Mouse (Mus musculus) intestine, postnatal 0 days (tissue): Measurements from ENCODE around the gene Slc38a4. TPM values are rescaled to one million over a fixed set of nuclear protein-coding genes. Genes with fewer than 3 reads are reported as not detected.
A peak's percentile ranks its signal among the peaks of the same experiment; 100 is the strongest.

Experiments
- ATAC-seq: fragments of 200-750 bp; cut with Nextera tagmentation; 2 replicates; pipeline ENCODE4 v1.8.0; 2017; ENCODE audit warnings: mild to moderate bottlenecking, moderate TSS enrichment, moderate library complexity
- H3K27ac ChIP-seq: fragments of 300-500 bp; sonication (generic); 2 replicates; pipeline ENCODE4 v1.5.1; 2014; ENCODE audit warnings: mild to moderate bottlenecking, low read depth, low read length, moderate library complexity
- H3K27me3 ChIP-seq: fragments of 300-500 bp; sonication (generic); replicated peaks from 2 replicates; pipeline ENCODE4 v1.6.1; 2014; ENCODE audit warnings: low read length, mixed read lengths; ENCODE audit not compliant: control insufficient read depth, insufficient read depth
- H3K36me3 ChIP-seq: fragments of 300-500 bp; sonication (generic); 2 replicates; pipeline ENCODE4 v1.6.1; 2014; ENCODE audit warnings: mild to moderate bottlenecking, moderate library complexity; ENCODE audit not compliant: control insufficient read depth, insufficient read depth
- H3K4me1 ChIP-seq: fragments of 300-500 bp; sonication (generic); replicated peaks from 2 replicates; pipeline ENCODE4 v1.6.1; 2014; ENCODE audit warnings: antibody characterized with exemption, low read length, mixed read lengths; ENCODE audit not compliant: control insufficient read depth, insufficient read depth
- H3K4me2 ChIP-seq: fragments of 300-500 bp; sonication (generic); replicated peaks from 2 replicates; pipeline ENCODE4 v1.6.1; 2014; ENCODE audit warnings: low read depth, mild to moderate bottlenecking, moderate library complexity
- H3K4me3 ChIP-seq: fragments of 300-500 bp; sonication (generic); 2 replicates; pipeline ENCODE4 v1.5.1; 2014; ENCODE audit warnings: low read depth, low read length
- H3K9ac ChIP-seq: fragments of 300-500 bp; sonication (generic); 2 replicates; pipeline ENCODE4 v1.6.1; 2014; ENCODE audit warnings: mild to moderate bottlenecking, low read depth, low read length
- H3K9me3 ChIP-seq: fragments of 300-500 bp; sonication (generic); 2 replicates; pipeline ENCODE4 v1.6.1; 2016; ENCODE audit warnings: mixed run types; ENCODE audit not compliant: control insufficient read depth
- CTCF ChIP-seq: sonication (generic); IDR thresholded peaks from 2 replicates; pipeline ENCODE4 v1.5.1; 2016; ENCODE audit warnings: low read depth, mild to moderate bottlenecking, control low read depth, antibody characterized with exemption, moderate library complexity
- WGBS: fragments of 180-500 bp; shearing (Covaris S2); extraction: QIAGEN DNeasy Blood & Tissue Kit; methylation state at CpG from one replicate; pipeline ENCODE4 v1.1.7; 2014; 5-methylcytosine and 5-hydroxymethylcytosine counted together
- polyA plus RNA-seq: library from polyadenylated mRNA; unstranded; fragments of >200 nt; fragmentation: Nextera tagmentation; extraction: Ambion mirVana; gene quantifications from 2 replicates; pipeline ENCODE4 v1.2.1, GENCODE M21; 2015

The Slc38a4 gene
- polyA plus RNA-seq, 1 experiment from 2014 or later: 11.4 TPM

DNA sequence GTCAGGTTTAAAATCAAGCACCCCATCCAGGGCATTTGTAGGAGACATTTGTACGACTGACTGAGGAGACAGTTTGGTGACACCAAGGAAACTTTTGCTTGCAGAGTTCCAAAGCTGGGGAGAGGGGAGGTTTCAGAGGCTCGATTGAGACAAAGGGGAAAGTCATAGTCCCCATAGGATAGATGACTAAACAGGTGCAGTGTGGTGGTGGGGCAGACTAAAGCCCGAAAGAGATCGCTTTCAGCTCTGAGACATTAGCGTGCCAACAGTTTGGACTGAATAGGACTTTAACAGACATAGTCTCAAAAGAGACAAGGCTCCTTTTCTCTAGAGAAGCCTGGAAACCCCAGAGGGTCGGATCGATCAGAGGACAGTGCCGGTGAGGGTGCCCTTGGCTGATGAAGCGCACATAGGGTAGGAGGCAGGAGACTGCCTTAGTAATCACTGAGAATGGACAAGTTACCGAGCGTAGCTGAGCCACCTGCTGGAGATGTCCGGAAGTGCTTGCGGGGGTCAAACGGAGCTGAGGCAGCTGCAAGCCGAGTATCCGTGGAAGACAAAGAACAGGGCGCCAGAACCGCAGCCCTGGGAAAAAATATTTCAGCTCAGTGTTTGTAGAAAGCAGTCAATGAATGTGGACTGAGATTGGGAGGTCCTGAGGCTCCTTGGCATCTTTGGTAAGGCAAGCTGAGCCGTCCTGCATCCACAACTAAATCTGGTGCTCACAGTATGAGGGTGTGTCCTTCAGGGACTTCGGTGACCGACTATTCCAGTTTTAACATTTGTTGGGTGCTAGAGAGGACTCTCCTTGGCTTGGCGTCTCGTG is 102.4 kb downstream of the Slc38a4 start:
- no peaks in the 10 kb centered on the region for H3K27me3 ChIP-seq
- peak; percentile 60; the same call in 1 of the 2 replicates for ATAC-seq
- peak overlapping the region; percentile 32; the same call in 1 of the 2 replicates for H3K9ac ChIP-seq
- WGBS: 23% methylated on average over 23 of the region's 23 CpGs
- H3K27ac ChIP-seq: no peak overlapping the region
- peak overlapping the region; percentile 68 for H3K4me2 ChIP-seq
- peak; percentile 86 for TF ChIP-seq CTCF
- H3K4me1 ChIP-seq: no peaks in the 10 kb centered on the region
- no peaks in the 10 kb centered on the region for H3K9me3 ChIP-seq
- H3K36me3 ChIP-seq: no peaks in the 10 kb centered on the region
- H3K4me3 ChIP-seq: peak overlapping the region; percentile 27

DNA sequence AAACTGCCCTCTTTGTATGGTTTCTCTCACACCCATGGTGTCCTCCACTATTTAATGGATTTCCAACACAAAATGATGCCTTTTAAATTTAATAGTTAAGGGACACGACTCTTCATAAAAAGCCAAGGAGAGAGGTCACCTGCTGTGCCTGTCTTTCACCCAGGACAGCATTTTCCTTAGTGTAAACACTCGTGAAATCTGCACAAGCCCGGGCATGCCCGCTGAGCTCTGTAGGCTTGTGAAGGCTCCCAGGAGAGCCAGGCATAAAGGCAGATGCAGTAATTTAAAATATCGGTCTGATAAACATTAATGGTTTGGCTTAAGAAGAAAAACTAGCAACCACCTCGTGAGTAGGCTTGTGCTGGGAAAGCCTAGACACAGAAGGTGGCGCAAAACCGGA is 103.3 kb downstream of the Slc38a4 start:
- H3K4me3 ChIP-seq: no peak overlapping the region
- no peaks in the 10 kb centered on the region for H3K27me3 ChIP-seq
- H3K4me2 ChIP-seq: no peak overlapping the region
- H3K27ac ChIP-seq: no peak overlapping the region
- H3K36me3 ChIP-seq: no peaks in the 10 kb centered on the region
- no peaks in the 10 kb centered on the region for H3K9me3 ChIP-seq
- 60% methylated on average over 8 of the region's 8 CpGs for WGBS
- no peak for ATAC-seq
- no peak for TF ChIP-seq CTCF
- no peaks in the 10 kb centered on the region for H3K4me1 ChIP-seq
- no peak overlapping the region for H3K9ac ChIP-seq

DNA sequence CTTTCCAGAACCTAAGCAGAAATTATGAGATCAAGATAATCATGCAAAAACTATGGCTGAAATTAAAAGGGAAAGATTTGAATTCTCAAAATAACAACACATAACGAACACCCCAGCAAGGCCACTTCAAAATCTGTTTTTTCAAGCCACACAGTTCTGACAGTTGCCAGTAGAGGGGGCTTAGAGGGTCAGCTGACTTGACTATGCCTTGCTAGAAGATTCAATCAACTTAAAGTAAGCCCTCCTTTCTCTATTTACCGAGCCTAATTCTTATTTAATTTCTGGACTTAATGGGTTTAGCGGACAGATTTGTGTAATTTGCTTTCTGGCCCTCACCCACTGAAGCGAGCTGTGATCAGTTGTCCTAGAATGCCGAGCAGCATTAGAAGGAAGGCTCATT is 104.0 kb downstream of the Slc38a4 start:
- no peak for ATAC-seq
- 62% methylated on average over 5 of the region's 5 CpGs for WGBS
- no peak overlapping the region for H3K4me3 ChIP-seq
- H3K36me3 ChIP-seq: no peaks in the 10 kb centered on the region
- no peak overlapping the region for H3K4me2 ChIP-seq
- H3K9ac ChIP-seq: no peak overlapping the region
- no peaks in the 10 kb centered on the region for H3K27me3 ChIP-seq
- no peaks in the 10 kb centered on the region for H3K4me1 ChIP-seq
- H3K27ac ChIP-seq: no peak overlapping the region
- H3K9me3 ChIP-seq: no peaks in the 10 kb centered on the region
- TF ChIP-seq CTCF: peak; percentile 48

DNA sequence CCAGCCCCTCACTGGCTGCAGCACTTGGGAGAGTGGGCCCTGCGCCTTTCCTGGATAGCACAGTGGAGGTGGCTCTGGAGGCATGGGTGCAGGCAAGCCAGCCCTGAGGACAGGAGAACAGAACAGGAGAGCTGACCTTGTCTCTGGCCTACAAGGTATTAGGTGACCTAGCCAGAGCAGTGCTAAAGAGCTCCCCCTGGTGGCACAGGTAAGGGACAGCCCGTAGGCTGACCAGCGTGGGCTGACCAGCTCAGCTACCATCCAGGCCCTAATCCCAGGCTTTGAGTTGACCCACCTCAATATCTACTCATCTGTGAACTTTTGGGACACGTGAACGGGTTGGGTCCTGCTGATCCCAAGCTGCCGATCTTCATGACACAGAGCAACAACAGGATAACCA is 107.3 kb downstream of the Slc38a4 start:
- H3K4me3 ChIP-seq: no peak overlapping the region
- H3K4me2 ChIP-seq: no peak overlapping the region
- ATAC-seq: peak; percentile 45; the same call in 1 of the 2 replicates
- H3K9ac ChIP-seq: no peak overlapping the region
- H3K27me3 ChIP-seq: no peaks in the 10 kb centered on the region
- WGBS: 66% methylated on average over 6 of the region's 6 CpGs
- H3K27ac ChIP-seq: no peak overlapping the region
- H3K9me3 ChIP-seq: no peaks in the 10 kb centered on the region
- TF ChIP-seq CTCF: peak; percentile 85
- H3K36me3 ChIP-seq: no peaks in the 10 kb centered on the region
- H3K4me1 ChIP-seq: no peaks in the 10 kb centered on the region

Other genes starting within 250 kb of the Slc38a4 start
- gene Pced1b, start 191.2 kb upstream of the Slc38a4 start, polyA plus RNA-seq: 1.6 and 1.8 TPM in 2 replicates
- 4.7 and 4.9 TPM in 2 replicates for gene Amigo2, start 191.3 kb upstream of the Slc38a4 start, polyA plus RNA-seq